Mouse (Mus musculus): ENCODE data around the gene Olfr137. TPM values are rescaled to one million over a fixed set of nuclear protein-coding genes. Genes with fewer than 3 reads are reported as not detected.

The Olfr137 gene
- polyA plus RNA-seq (2012; rRNA removed): not detected in 2 replicates

GRCm38 (mm10) chr17:38307470-38307869 is at the start of gene Olfr137:
Olfr137 (minus strand) TSS chr17:38307570.

GRCm38 (mm10) chr17:38329531-38329930 is 22.2 kb upstream of the Olfr137 start, which contains the start of gene Olfr136:
Olfr136 (plus strand) TSS chr17:38329831.

GRCm38 (mm10) chr17:38260735-38261134 is 46.6 kb downstream of the Olfr137 start, which contains the start of gene Olfr138:
Olfr138 (plus strand) TSS chr17:38261035.

Other genes with a start within 250 kb of the Olfr137 start
- gene Olfr129, start 247.5 kb downstream of the Olfr137 start, polyA plus RNA-seq (2012; rRNA removed): not detected in 2 replicates
- gene Olfr130, start 243.6 kb downstream of the Olfr137 start, polyA plus RNA-seq (2012; rRNA removed): not detected in 2 replicates
- not detected in 2 replicates for gene Olfr131, start 218.9 kb downstream of the Olfr137 start, polyA plus RNA-seq (2012; rRNA removed)
- gene Olfr132, start 173.0 kb downstream of the Olfr137 start, polyA plus RNA-seq (2012; rRNA removed): not detected in 2 replicates
- not detected in 2 replicates for gene Olfr133, start 162.3 kb downstream of the Olfr137 start, polyA plus RNA-seq (2012; rRNA removed)
- not detected in 2 replicates for gene Olfr134, start 136.2 kb downstream of the Olfr137 start, polyA plus RNA-seq (2012; rRNA removed)
- not detected in 2 replicates for gene Olfr135, start 103.2 kb downstream of the Olfr137 start, polyA plus RNA-seq (2012; rRNA removed)
- not detected in 2 replicates for gene Olfr138, start 46.5 kb downstream of the Olfr137 start, polyA plus RNA-seq (2012; rRNA removed)
- gene Olfr136, start 22.3 kb upstream of the Olfr137 start, polyA plus RNA-seq (2012; rRNA removed): not detected in 2 replicates
- gene Esp36, start 112.6 kb upstream of the Olfr137 start, polyA plus RNA-seq (2012; rRNA removed): not detected in 2 replicates
- gene Esp34, start 246.6 kb upstream of the Olfr137 start, polyA plus RNA-seq (2012; rRNA removed): not detected in 2 replicates

Measured in liver, embryonic 14 days (tissue).